Mouse (Mus musculus) urinary bladder, adult 2 months (tissue): Measurements from ENCODE around the gene Spdye4b. TPM values are rescaled to one million over a fixed set of nuclear protein-coding genes. Genes with fewer than 3 reads are reported as not detected.

ENCODE experiments used
- DNase-seq: peaks from one replicate; pipeline ENCODE4 v3.0.0; 2022; ENCODE audit warnings: low spot score
- polyA plus RNA-seq: library from polyadenylated mRNA; depleted of rRNA; stranded (reverse); fragments of >200 nt; gene quantifications from 2 replicates; pipeline ENCODE4 v1.2.3, GENCODE M21; 2012; rRNA removed

Spdye4b gene
- polyA plus RNA-seq, 1 experiment, result not detected

- DNase-seq, result no peak
These were observed 40.2 kb downstream of the Spdye4b start for GRCm38 (mm10) chr5:143220996-143221395.

- DNase-seq, result no peak
These were observed 41.5 kb downstream of the Spdye4b start for GRCm38 (mm10) chr5:143222287-143222686.

GRCm38 (mm10) chr5:143226790-143227189 is 46.0 kb downstream of the Spdye4b start, which contains the start of gene Spdye4a:
Gene Spdye4a (minus strand): TSS chr5:143226890.
- DNase-seq, result no peak

- DNase-seq, result peak; percentile 79
These were observed 54.3 kb downstream of the Spdye4b start, which contains the start of gene Zfp12 for GRCm38 (mm10) chr5:143235028-143235693. Gene Zfp12 (plus strand): TSS chr5:143235163.

- no peak for DNase-seq
These were observed 55.2 kb downstream of the Spdye4b start for GRCm38 (mm10) chr5:143236036-143236435.

GRCm38 (mm10) chr5:143244926-143245325 is 64.1 kb downstream of the Spdye4b start:
- DNase-seq, result no peak

- no peak for DNase-seq
These were observed 71.2 kb downstream of the Spdye4b start for GRCm38 (mm10) chr5:143252039-143252438.

GRCm38 (mm10) chr5:143252791-143253185 is 72.0 kb downstream of the Spdye4b start:
- DNase-seq, result no peak

- no peak for DNase-seq
These were observed 72.5 kb downstream of the Spdye4b start for GRCm38 (mm10) chr5:143253186-143253880.

- no peak for DNase-seq
These were observed 73.2 kb downstream of the Spdye4b start for GRCm38 (mm10) chr5:143253881-143254486.

Other genes starting within 250 kb of the Spdye4b start
- 63.4 and 69.0 TPM in 2 replicates for gene Fscn1, start 220.7 kb upstream of the Spdye4b start, polyA plus RNA-seq
- gene Rnf216, start 68.0 kb upstream of the Spdye4b start, polyA plus RNA-seq, result 25.0 and 26.2 TPM in 2 replicates
- not detected in 2 replicates for gene Olfr718-ps1, start 33.4 kb upstream of the Spdye4b start, polyA plus RNA-seq
- 11.7 TPM in 2 replicates for gene Rbak, start 242 bp upstream of the Spdye4b start, polyA plus RNA-seq
- gene Spdye4a, start 45.9 kb downstream of the Spdye4b start, polyA plus RNA-seq, result not detected in 2 replicates
- gene Zfp12, start 54.1 kb downstream of the Spdye4b start, polyA plus RNA-seq, result 12.6 and 12.7 TPM in 2 replicates
- 3.2 and 5.9 TPM in 2 replicates for gene Zfp316, start 89.0 kb downstream of the Spdye4b start, polyA plus RNA-seq
- gene Zfp853, start 112.6 kb downstream of the Spdye4b start, polyA plus RNA-seq, result 0.43 and 0.49 TPM in 2 replicates
- gene E130309D02Rik, start 134.3 kb downstream of the Spdye4b start, polyA plus RNA-seq, result 8.4 and 10.6 TPM in 2 replicates
- gene Zdhhc4, start 148.2 kb downstream of the Spdye4b start, polyA plus RNA-seq, result 55.0 and 65.8 TPM in 2 replicates
- gene Grid2ip, start 176.3 kb downstream of the Spdye4b start, polyA plus RNA-seq, result 0.44 and 0.46 TPM in 2 replicates
- gene Kdelr2, start 222.8 kb downstream of the Spdye4b start, polyA plus RNA-seq, result 104 and 105 TPM in 2 replicates